Mouse (Mus musculus) heart, postnatal 0 days (tissue): ENCODE data around the gene Cep164. TPM values are rescaled to one million over a fixed set of nuclear protein-coding genes. Genes with fewer than 3 reads are reported as not detected.

Source experiments
- ATAC-seq: fragments of 200-750 bp; cut with Nextera tagmentation; 2 replicates; pipeline ENCODE4 v1.8.0; 2017; ENCODE audit warnings: low read depth, moderate number of reproducible peaks, moderate library complexity; ENCODE audit not compliant: insufficient read depth
- DNase-seq: peaks from one replicate; pipeline ENCODE4 v3.0.0-alpha.2; 2016; ENCODE audit warnings: low spot score
- H3K27ac ChIP-seq: fragments of 300-500 bp; sonication (generic); 2 replicates; pipeline ENCODE4 v1.5.1; 2014; ENCODE audit warnings: low read depth, mild to moderate bottlenecking
- H3K27me3 ChIP-seq: fragments of 300-500 bp; sonication (generic); 2 replicates; pipeline ENCODE4 v1.6.1; 2014; ENCODE audit warnings: low read length, mixed read lengths; ENCODE audit not compliant: control insufficient read depth, insufficient read depth
- H3K36me3 ChIP-seq: fragments of 300-500 bp; sonication (generic); replicated peaks from 2 replicates; pipeline ENCODE4 v1.6.1; 2014; ENCODE audit warnings: low read length, mixed read lengths; ENCODE audit not compliant: control insufficient read depth, insufficient read depth
- H3K4me1 ChIP-seq: fragments of 300-500 bp; sonication (generic); 2 replicates; pipeline ENCODE4 v1.6.1; 2014; ENCODE audit warnings: antibody characterized with exemption; ENCODE audit not compliant: control insufficient read depth, insufficient read depth
- H3K4me2 ChIP-seq: fragments of 300-500 bp; sonication (generic); 2 replicates; pipeline ENCODE4 v1.6.1; 2014; ENCODE audit warnings: low read depth, mild to moderate bottlenecking, low read length, moderate library complexity
- H3K4me3 ChIP-seq: fragments of 300-500 bp; sonication (generic); 2 replicates; pipeline ENCODE4 v1.5.1; 2014; ENCODE audit warnings: low read depth, low read length
- H3K9ac ChIP-seq: fragments of 300-500 bp; sonication (generic); replicated peaks from 2 replicates; pipeline ENCODE4 v1.6.1; 2014; ENCODE audit warnings: low read depth, low read length, mixed read lengths
- H3K9me3 ChIP-seq: fragments of 300-500 bp; sonication (generic); replicated peaks from 2 replicates; pipeline ENCODE4 v1.6.1; 2016; ENCODE audit warnings: low read length; ENCODE audit not compliant: control insufficient read depth
- CTCF ChIP-seq: IDR thresholded peaks from 2 replicates; pipeline ENCODE4 v1.5.1; 2016; ENCODE audit warnings: antibody characterized with exemption, control low read depth, low read depth
- EP300 ChIP-seq: IDR thresholded peaks from 2 replicates; pipeline ENCODE4 v1.6.1; 2016; ENCODE audit warnings: antibody characterized with exemption, low read depth
- WGBS: fragments of 180-500 bp; shearing (Covaris S2); extraction: QIAGEN DNeasy Blood & Tissue Kit; methylation state at CpG from one replicate; pipeline ENCODE4 v1.1.7; 2014; 5-methylcytosine and 5-hydroxymethylcytosine counted together
- polyA plus RNA-seq: library from polyadenylated mRNA; unstranded; fragments of >200 nt; fragmentation: Nextera tagmentation; extraction: Ambion mirVana; gene quantifications from 2 replicates; pipeline ENCODE4 v1.2.1, GENCODE M21; 2015
- total RNA-seq: library from RNA; depleted of rRNA; stranded (reverse); fragments of >200 nt; gene quantifications from 2 replicates; pipeline ENCODE4 v1.2.3, GENCODE M21; 2014; ENCODE audit warnings: low replicate concordance; rRNA removed

Cep164 gene
- total RNA-seq (15.7 and 29.8 TPM in 2 replicates), polyA plus RNA-seq (7.0 and 9.4 TPM in 2 replicates)

DNA sequence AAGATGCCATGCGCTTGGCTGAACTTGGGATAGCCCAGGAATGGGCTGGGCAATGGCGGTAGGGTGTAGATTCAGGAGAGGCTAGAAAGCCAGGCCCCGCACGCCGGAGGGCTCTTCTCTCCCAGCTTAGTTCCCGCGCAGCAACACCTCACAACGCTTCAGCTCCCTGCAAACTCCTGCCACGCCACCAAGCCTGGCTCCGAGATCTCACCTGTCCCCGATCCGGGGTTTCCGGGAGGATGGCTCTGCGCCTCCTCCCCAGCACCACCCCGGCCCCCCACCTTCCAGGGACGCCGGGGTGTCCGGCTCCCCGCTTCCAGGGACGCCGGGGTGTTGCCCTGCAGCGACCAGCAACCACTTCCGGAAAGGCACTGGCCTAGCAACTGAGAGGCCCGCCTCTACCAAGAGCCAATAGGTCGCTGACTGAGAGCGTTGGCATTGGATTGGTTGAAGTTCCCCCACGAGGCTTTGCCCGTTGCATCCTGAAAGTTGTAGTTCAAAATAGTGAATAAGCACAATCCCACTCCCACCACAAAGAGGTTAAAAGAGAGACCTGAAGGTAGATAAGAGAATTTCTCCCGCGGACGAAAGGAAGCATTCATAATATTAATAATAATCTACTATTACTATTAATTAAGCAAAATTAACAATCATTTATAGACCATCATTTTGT is at the start of gene Cep164:
Cep164 (minus strand) TSS at position 401 of the 673 bp plus-strand sequence.
- Histone ChIP-seq H3K4me1 (peaks cover 5% of the 10 kb centered on the region), H3K27me3 (no peaks in the 10 kb centered on the region), H3K9ac (peak within 1 kb of the TSS; percentile 57), H3K27ac (peak within 1 kb of the TSS; percentile 70), H3K9me3 (no peaks in the 10 kb centered on the region), H3K36me3 (no peaks in the 10 kb centered on the region), H3K4me3 (peak within 1 kb of the TSS; percentile 80), H3K4me2 (peak within 1 kb of the TSS; percentile 73)
- under 1% methylated on average over 31 of the region's 31 CpGs for WGBS
- DNase-seq: peak; percentile 93
- TF ChIP-seq EP300 (no peak), CTCF (no peak)
- ATAC-seq: peak; percentile 96

DNA sequence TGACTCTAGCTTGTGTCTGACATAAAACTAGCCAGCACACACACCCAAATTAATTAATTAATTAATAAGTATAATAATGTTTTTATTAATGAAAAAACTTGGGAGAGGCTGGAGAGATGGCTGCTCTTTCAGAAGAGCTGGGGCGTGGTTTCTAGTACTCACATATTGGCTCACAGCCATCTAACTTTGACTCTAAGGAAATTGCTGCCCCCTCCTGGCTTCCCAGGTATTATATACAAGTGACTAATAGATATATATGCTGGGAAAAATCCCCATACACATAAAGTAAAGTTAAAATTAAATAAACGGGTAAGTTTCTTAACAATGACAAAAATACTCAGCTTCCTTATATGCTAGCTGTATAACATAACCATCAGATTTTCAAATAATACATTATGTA is 49.4 kb upstream of the Cep164 start:
- H3K9me3 ChIP-seq: no peaks in the 10 kb centered on the region
- H3K27me3 ChIP-seq: no peaks in the 10 kb centered on the region
- ATAC-seq (no peak), DNase-seq (peak; percentile 72)
- WGBS: 56% methylated on average over 2 of the region's 2 CpGs
- TF ChIP-seq EP300 (no peak), CTCF (peak; percentile 48)
- no peak overlapping the region for H3K4me3 ChIP-seq
- H3K27ac ChIP-seq: no peak overlapping the region
- H3K9ac ChIP-seq: no peak overlapping the region
- peaks cover 43% of the 10 kb centered on the region for H3K36me3 ChIP-seq
- no peaks in the 10 kb centered on the region for H3K4me1 ChIP-seq
- no peak overlapping the region for H3K4me2 ChIP-seq

DNA sequence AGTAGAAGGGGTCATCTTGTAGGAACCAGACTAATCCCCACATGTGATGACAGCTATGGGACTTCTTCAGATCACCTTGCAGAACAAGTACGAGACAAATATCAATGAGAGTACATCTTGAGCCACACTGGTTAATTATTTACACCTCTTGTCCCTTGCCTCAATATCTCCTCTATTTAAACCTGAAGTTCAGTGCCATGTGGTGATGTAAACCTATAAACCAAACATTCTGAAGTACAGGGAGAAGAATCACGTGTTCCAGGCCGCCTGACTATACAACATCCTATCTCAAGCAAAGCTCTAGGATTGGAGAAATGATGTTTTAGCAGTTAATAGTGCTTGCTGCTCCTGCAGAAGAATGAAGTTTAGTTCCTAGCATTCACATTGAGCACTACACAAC is 41.8 kb upstream of the Cep164 start:
- 89% methylated on average over 3 of the region's 3 CpGs for WGBS
- no peaks in the 10 kb centered on the region for H3K4me1 ChIP-seq
- ATAC-seq (no peak), DNase-seq (no peak)
- H3K9ac ChIP-seq: no peak overlapping the region
- H3K27ac ChIP-seq: no peak overlapping the region
- no peaks in the 10 kb centered on the region for H3K9me3 ChIP-seq
- peaks cover 74% of the 10 kb centered on the region for H3K36me3 ChIP-seq
- H3K4me2 ChIP-seq: no peak overlapping the region
- no peak overlapping the region for H3K4me3 ChIP-seq
- no peaks in the 10 kb centered on the region for H3K27me3 ChIP-seq
- no peak for TF ChIP-seq EP300
- no peak for TF ChIP-seq CTCF

DNA sequence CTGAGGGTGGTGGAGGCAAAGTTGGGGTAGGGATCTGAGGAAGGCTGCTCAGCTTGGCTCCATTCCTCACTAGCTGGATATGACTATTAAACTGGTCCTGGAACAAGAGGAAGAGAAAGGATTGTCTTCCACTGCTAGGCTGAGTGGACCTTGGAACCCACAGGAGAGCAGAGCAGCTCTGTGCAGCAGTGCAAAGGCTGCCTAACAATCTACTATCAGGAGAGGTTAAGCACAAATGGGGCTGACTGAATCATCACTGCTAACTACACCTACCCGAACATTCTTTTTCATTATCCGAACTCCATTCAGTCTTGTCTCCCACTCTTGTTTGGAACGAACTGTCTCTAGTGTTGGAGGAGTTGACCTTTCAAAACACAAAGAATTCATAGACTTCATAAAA is 40.7 kb upstream of the Cep164 start:
- peaks cover 78% of the 10 kb centered on the region for H3K36me3 ChIP-seq
- no peak overlapping the region for H3K9ac ChIP-seq
- no peak overlapping the region for H3K27ac ChIP-seq
- 97% methylated on average over 3 of the region's 3 CpGs for WGBS
- no peak overlapping the region for H3K4me3 ChIP-seq
- ATAC-seq: no peak
- H3K4me1 ChIP-seq: no peaks in the 10 kb centered on the region
- TF ChIP-seq EP300: no peak
- no peak for TF ChIP-seq CTCF
- H3K27me3 ChIP-seq: no peaks in the 10 kb centered on the region
- no peaks in the 10 kb centered on the region for H3K9me3 ChIP-seq
- H3K4me2 ChIP-seq: no peak overlapping the region
- no peak for DNase-seq

DNA sequence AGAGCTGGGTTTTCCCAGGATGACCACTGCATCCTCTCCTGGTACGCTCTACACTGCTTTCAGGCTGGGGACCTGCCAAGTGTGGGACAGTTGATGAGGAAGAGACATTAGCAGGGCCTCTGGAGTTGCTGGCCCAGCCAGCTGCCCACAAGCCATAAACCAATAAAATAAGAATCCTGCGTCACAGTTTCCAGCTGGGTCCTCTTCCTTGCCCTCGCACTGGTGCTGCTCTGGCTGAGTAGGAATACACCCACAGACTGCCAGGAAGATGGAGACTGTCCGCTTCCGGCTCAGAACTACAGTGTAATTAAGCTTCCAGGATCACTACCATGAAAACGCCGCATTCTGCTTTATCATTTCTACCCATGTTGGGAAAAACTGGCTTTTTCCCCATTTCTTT is 33.3 kb upstream of the Cep164 start:
- H3K36me3 ChIP-seq: peaks cover 92% of the 10 kb centered on the region
- H3K9ac ChIP-seq: no peak overlapping the region
- TF ChIP-seq EP300: no peak
- no peak for TF ChIP-seq CTCF
- 96% methylated on average over 7 of the region's 7 CpGs for WGBS
- no peak for DNase-seq
- H3K27me3 ChIP-seq: no peaks in the 10 kb centered on the region
- H3K4me2 ChIP-seq: no peak overlapping the region
- ATAC-seq: no peak
- H3K4me3 ChIP-seq: no peak overlapping the region
- H3K4me1 ChIP-seq: no peaks in the 10 kb centered on the region
- H3K27ac ChIP-seq: no peak overlapping the region
- H3K9me3 ChIP-seq: no peaks in the 10 kb centered on the region

DNA sequence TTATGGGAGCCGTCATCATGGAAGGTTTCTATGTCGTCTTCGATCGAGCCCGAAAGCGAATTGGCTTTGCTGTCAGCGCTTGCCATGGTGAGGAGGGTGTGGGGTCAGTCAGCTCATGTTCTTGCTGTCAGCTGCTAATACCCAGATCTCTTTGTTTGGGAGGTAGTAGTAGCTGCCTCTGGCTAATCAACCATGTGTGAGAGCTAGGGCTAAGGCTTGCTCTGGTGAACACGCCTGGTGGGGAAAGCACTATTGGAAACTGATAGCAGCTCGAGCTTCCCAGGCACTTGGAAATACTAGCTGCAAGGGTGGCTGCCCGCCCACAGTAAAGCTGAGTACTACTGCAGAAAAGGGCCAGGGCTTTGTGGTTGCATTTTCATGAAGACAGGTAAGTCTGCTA is 30.9 kb upstream of the Cep164 start:
- H3K4me1 ChIP-seq: no peaks in the 10 kb centered on the region
- H3K9ac ChIP-seq: no peak overlapping the region
- DNase-seq (no peak), ATAC-seq (no peak)
- TF ChIP-seq CTCF: no peak
- TF ChIP-seq EP300: no peak
- no peak overlapping the region for H3K27ac ChIP-seq
- H3K4me2 ChIP-seq: no peak overlapping the region
- WGBS: 93% methylated on average over 10 of the region's 10 CpGs
- peaks cover 96% of the 10 kb centered on the region for H3K36me3 ChIP-seq
- no peaks in the 10 kb centered on the region for H3K9me3 ChIP-seq
- H3K27me3 ChIP-seq: no peaks in the 10 kb centered on the region
- H3K4me3 ChIP-seq: no peak overlapping the region
